Mouse (Mus musculus): ENCODE results near the gene Kazn.

Gene Kazn

GRCm38 (mm10) chr4:142165363-142165762 lies 73.8 kb downstream of the Kazn start:
- DNase-seq (ENCODE audit: low read depth, low spot score): no peak

- no peak for DNase-seq (ENCODE audit: low read depth, low spot score)
Measured at GRCm38 (mm10) chr4:142164386-142164785, 74.8 kb downstream of the Kazn start.

- no peak for DNase-seq (ENCODE audit: low read depth, low spot score)
Measured at GRCm38 (mm10) chr4:142163862-142164261, 75.3 kb downstream of the Kazn start.

GRCm38 (mm10) chr4:142162729-142163128 lies 76.5 kb downstream of the Kazn start:
- DNase-seq (ENCODE audit: low read depth, low spot score): no peak

- DNase-seq (ENCODE audit: low read depth, low spot score): no peak
Measured at GRCm38 (mm10) chr4:142162102-142162501, 77.1 kb downstream of the Kazn start.

- no peak for DNase-seq (ENCODE audit: low read depth, low spot score)
Measured at GRCm38 (mm10) chr4:142160041-142160440, 79.2 kb downstream of the Kazn start.

- no peak for DNase-seq (ENCODE audit: low read depth, low spot score)
Measured at GRCm38 (mm10) chr4:142156506-142156905, 82.7 kb downstream of the Kazn start.

GRCm38 (mm10) chr4:142154246-142154645 lies 85.0 kb downstream of the Kazn start:
- no peak for DNase-seq (ENCODE audit: low read depth, low spot score)

- DNase-seq (ENCODE audit: low read depth, low spot score): peak; percentile 77
Measured at GRCm38 (mm10) chr4:142153526-142153925, 85.7 kb downstream of the Kazn start.

- no peak for DNase-seq (ENCODE audit: low read depth, low spot score)
Measured at GRCm38 (mm10) chr4:142152733-142153422, 86.3 kb downstream of the Kazn start.

GRCm38 (mm10) chr4:142150086-142150485 lies 89.1 kb downstream of the Kazn start:
- DNase-seq (ENCODE audit: low read depth, low spot score): no peak

GRCm38 (mm10) chr4:142149202-142149601 lies 90.0 kb downstream of the Kazn start:
- no peak for DNase-seq (ENCODE audit: low read depth, low spot score)

GRCm38 (mm10) chr4:142147671-142148070 lies 91.5 kb downstream of the Kazn start:
- no peak for DNase-seq (ENCODE audit: low read depth, low spot score)

- DNase-seq (ENCODE audit: low read depth, low spot score): no peak
Measured at GRCm38 (mm10) chr4:142144096-142144495, 95.1 kb downstream of the Kazn start.

GRCm38 (mm10) chr4:142143290-142143689 lies 95.9 kb downstream of the Kazn start:
- no peak for DNase-seq (ENCODE audit: low read depth, low spot score)

GRCm38 (mm10) chr4:142139729-142140128 lies 99.5 kb downstream of the Kazn start:
- DNase-seq (ENCODE audit: low read depth, low spot score): no peak

- no peak for DNase-seq (ENCODE audit: low read depth, low spot score)
Measured at GRCm38 (mm10) chr4:142138356-142139099, 100.7 kb downstream of the Kazn start.

- no peak for DNase-seq (ENCODE audit: low read depth, low spot score)
Measured at GRCm38 (mm10) chr4:142136766-142137503, 102.3 kb downstream of the Kazn start.

GRCm38 (mm10) chr4:142135515-142135914 lies 103.7 kb downstream of the Kazn start:
- no peak for DNase-seq (ENCODE audit: low read depth, low spot score)

- no peak for DNase-seq (ENCODE audit: low read depth, low spot score)
Measured at GRCm38 (mm10) chr4:142130162-142130561, 109.0 kb downstream of the Kazn start.

- DNase-seq (ENCODE audit: low read depth, low spot score): no peak
Measured at GRCm38 (mm10) chr4:142127275-142127788, 111.9 kb downstream of the Kazn start.

GRCm38 (mm10) chr4:142126641-142127274 lies 112.4 kb downstream of the Kazn start:
- no peak for DNase-seq (ENCODE audit: low read depth, low spot score)

Data from embryo, embryonic 11.5 days (tissue).